Mouse (Mus musculus): ENCODE data around the gene Akt1s1. TPM values are rescaled to one million over a fixed set of nuclear protein-coding genes. Genes with fewer than 3 reads are reported as not detected.

The Akt1s1 gene
- polyA plus RNA-seq, 2 experiments, result 70.5 to 179 TPM

- ATAC-seq (ENCODE audit: low FRiP score, low read depth), result no peak
- DNase-seq (ENCODE audit: low spot score), result no peak
- Histone ChIP-seq H3K4me3 (replicated peaks; ENCODE audit: low read length) (no peak overlapping the region), H3K36me3 (ENCODE audit: control insufficient read depth, insufficient read depth, low read length) (peaks cover 63% of the 10 kb centered on the region), H3K9me3 (ENCODE audit: control insufficient read depth, low read length) (no peaks in the 10 kb centered on the region), H3K27me3 (ENCODE audit: control insufficient read depth, insufficient read depth, low read length) (no peaks in the 10 kb centered on the region), H3K4me2 (replicated peaks; ENCODE audit: low read depth, low read length, severe bottlenecking) (no peak overlapping the region), H3K4me1 (ENCODE audit: control insufficient read depth, insufficient read depth, low read length) (peaks cover 31% of the 10 kb centered on the region), H3K27ac (replicated peaks; ENCODE audit: low read depth, low read length) (no peak overlapping the region), H3K9ac (ENCODE audit: low read depth, low read length, severe bottlenecking) (no peak overlapping the region)
- TF ChIP-seq POLR2A (IDR thresholded peaks at IDR 0.05; ENCODE audit: borderline replicate concordance, extremely low read depth, insufficient read depth, insufficient read length), result no peak
- WGBS, result 91% methylated on average over 14 of the region's 14 CpGs
These were observed 14.4 kb downstream of the Akt1s1 start for GRCm38 (mm10) chr7:44863210-44863609.

GRCm38 (mm10) chr7:44863982-44864494, 15.2 kb downstream of the Akt1s1 start:
- H3K4me3 ChIP-seq (replicated peaks; ENCODE audit: low read length), result no peak overlapping the region
- TF ChIP-seq POLR2A (IDR thresholded peaks at IDR 0.05; ENCODE audit: borderline replicate concordance, extremely low read depth, insufficient read depth, insufficient read length), result no peak
- peaks cover 32% of the 10 kb centered on the region for H3K4me1 ChIP-seq (ENCODE audit: control insufficient read depth, insufficient read depth, low read length)
- H3K9ac ChIP-seq (ENCODE audit: low read depth, low read length, severe bottlenecking), result no peak overlapping the region
- H3K9me3 ChIP-seq (ENCODE audit: control insufficient read depth, low read length), result no peaks in the 10 kb centered on the region
- peaks cover 63% of the 10 kb centered on the region for H3K36me3 ChIP-seq (ENCODE audit: control insufficient read depth, insufficient read depth, low read length)
- DNase-seq (ENCODE audit: low spot score), result no peak
- no peak for ATAC-seq (ENCODE audit: low FRiP score, low read depth)
- H3K27me3 ChIP-seq (ENCODE audit: control insufficient read depth, insufficient read depth, low read length), result no peaks in the 10 kb centered on the region
- no peak overlapping the region for H3K4me2 ChIP-seq (replicated peaks; ENCODE audit: low read depth, low read length, severe bottlenecking)
- 93% methylated on average over 11 of the region's 11 CpGs for WGBS
- 0 out of 2 replicates have a peak overlapping the region, but pooled peaks have one; percentile 8 for H3K27ac ChIP-seq (replicated peaks; ENCODE audit: low read depth, low read length)

- peaks cover 63% of the 10 kb centered on the region for H3K36me3 ChIP-seq (ENCODE audit: control insufficient read depth, insufficient read depth, low read length)
- WGBS, result 82% methylated on average over 24 of the region's 24 CpGs
- TF ChIP-seq POLR2A (IDR thresholded peaks at IDR 0.05; ENCODE audit: borderline replicate concordance, extremely low read depth, insufficient read depth, insufficient read length), result no peak
These were observed 16.1 kb downstream of the Akt1s1 start for GRCm38 (mm10) chr7:44864595-44865542.

GRCm38 (mm10) chr7:44866276-44867009, 17.7 kb downstream of the Akt1s1 start:
- Histone ChIP-seq H3K27me3 (ENCODE audit: control insufficient read depth, insufficient read depth, low read length) (no peaks in the 10 kb centered on the region), H3K4me3 (replicated peaks; ENCODE audit: low read length) (peak overlapping the region; percentile 98; the same call in 1 of the 2 replicates), H3K9ac (ENCODE audit: low read depth, low read length, severe bottlenecking) (peak overlapping the region; percentile 36; the same call in 1 of the 2 replicates), H3K27ac (replicated peaks; ENCODE audit: low read depth, low read length) (no peak overlapping the region), H3K36me3 (ENCODE audit: control insufficient read depth, insufficient read depth, low read length) (peaks cover 55% of the 10 kb centered on the region), H3K9me3 (ENCODE audit: control insufficient read depth, low read length) (no peaks in the 10 kb centered on the region), H3K4me2 (replicated peaks; ENCODE audit: low read depth, low read length, severe bottlenecking) (peak overlapping the region; percentile 94), H3K4me1 (ENCODE audit: control insufficient read depth, insufficient read depth, low read length) (peaks cover 40% of the 10 kb centered on the region)
- no peak for ATAC-seq (ENCODE audit: low FRiP score, low read depth)
- DNase-seq (ENCODE audit: low spot score), result peak; percentile 48
- TF ChIP-seq POLR2A (IDR thresholded peaks at IDR 0.05; ENCODE audit: borderline replicate concordance, extremely low read depth, insufficient read depth, insufficient read length), result no peak
- 65% methylated on average over 13 of the region's 15 CpGs for WGBS

More at GRCm38 (mm10) chr7:44864595-44865542, 16.1 kb downstream of the Akt1s1 start:
- Histone ChIP-seq H3K4me1 (ENCODE audit: control insufficient read depth, insufficient read depth, low read length) (peaks cover 32% of the 10 kb centered on the region), H3K27ac (replicated peaks; ENCODE audit: low read depth, low read length) (no peak overlapping the region), H3K9ac (ENCODE audit: low read depth, low read length, severe bottlenecking) (no peak overlapping the region), H3K9me3 (ENCODE audit: control insufficient read depth, low read length) (no peaks in the 10 kb centered on the region), H3K4me2 (replicated peaks; ENCODE audit: low read depth, low read length, severe bottlenecking) (no peak overlapping the region), H3K27me3 (ENCODE audit: control insufficient read depth, insufficient read depth, low read length) (no peaks in the 10 kb centered on the region), H3K4me3 (replicated peaks; ENCODE audit: low read length) (0 out of 2 replicates have a peak overlapping the region, but pooled peaks have one; percentile 0)
- DNase-seq (ENCODE audit: low spot score) (no peak), ATAC-seq (ENCODE audit: low FRiP score, low read depth) (no peak)

Measured in limb, embryonic 14.5 days (tissue).